Mouse (Mus musculus) layer of hippocampus, postnatal 10 days (tissue): ENCODE measurements around the gene Yy1. TPM values are rescaled to one million over a fixed set of nuclear protein-coding genes. Genes with fewer than 3 reads are reported as not detected.

ENCODE experiments used
- DNase-seq, 2 experiments: peaks; one replicate each; pipeline ENCODE4 v3.0.0; 2021; ENCODE audit warnings: low spot score in 2 of 2
- total RNA-seq, 2 experiments: library from RNA; stranded (reverse); gene quantifications; 2 replicates each; pipeline ENCODE4 v1.2.3; 2021

The Yy1 gene
- total RNA-seq, 2 experiments from 2014 or later, result 53.5 to 54.5 TPM

DNA sequence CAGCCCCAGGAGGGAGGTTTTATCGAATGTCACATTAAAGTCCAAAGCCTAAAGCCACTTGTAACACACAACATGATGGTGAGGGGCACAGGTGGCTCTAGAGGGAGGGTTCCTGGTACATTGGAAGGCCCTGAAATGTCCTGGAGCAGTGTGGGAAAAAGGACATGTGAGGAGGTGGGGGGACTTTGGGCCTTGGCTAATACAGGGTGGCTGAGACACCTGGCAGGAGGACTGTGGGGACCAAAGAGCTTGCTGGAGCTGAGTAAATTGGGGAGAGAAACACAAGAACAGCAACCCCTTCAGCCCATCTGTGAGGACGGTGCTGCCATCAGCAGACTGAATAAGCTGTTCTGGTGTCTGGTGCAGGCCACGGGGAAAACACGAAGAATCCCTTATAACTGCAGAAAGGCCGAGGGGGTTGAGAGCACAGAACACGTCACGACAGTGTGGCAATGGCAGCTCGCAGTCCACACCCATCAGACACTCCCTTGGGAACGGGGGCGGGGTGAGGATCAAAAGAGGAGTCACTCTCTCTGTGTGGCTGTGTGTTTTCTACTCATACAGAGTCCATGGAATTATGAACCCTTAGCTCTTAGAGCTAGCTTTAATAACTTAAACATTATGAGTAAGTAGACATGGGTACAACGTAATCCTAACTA is 24.4 kb upstream of the Yy1 start:
- no peak for DNase-seq

DNA sequence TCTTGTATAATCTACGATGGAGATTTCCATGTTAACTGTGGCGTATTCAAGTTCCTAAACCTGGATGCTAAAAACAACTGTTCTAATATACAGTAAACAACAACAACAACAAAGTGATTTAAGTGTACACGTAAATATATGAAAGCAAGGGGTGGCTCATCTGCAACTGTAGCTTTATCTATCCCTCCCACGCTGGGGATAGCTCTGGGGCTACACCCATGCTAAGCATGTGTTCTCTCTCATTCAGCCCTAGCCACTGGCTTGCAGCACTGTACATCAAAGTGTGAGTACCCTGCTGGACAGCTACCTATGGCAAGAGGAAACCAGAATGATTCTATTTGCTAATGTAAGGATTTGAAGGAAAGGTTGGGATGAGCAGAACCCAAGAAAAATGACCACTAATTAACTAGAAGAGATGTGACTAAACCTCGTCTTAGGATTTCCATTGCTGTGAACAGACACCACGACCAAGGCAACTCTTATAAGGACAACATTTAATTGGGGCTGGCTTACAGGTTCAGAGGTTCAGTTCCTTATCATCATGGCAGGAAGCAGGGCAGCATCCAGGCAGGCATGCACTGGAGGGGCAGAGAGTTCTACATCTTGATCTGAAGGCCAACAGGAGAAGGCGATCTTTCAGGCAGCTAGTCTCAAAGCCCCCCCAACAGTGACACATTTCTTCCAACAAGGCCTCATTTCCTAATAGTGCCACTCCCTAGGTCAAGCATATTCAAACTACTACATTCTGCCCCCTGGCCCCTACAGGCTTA is 12.5 kb upstream of the Yy1 start:
- no peak for DNase-seq

DNA sequence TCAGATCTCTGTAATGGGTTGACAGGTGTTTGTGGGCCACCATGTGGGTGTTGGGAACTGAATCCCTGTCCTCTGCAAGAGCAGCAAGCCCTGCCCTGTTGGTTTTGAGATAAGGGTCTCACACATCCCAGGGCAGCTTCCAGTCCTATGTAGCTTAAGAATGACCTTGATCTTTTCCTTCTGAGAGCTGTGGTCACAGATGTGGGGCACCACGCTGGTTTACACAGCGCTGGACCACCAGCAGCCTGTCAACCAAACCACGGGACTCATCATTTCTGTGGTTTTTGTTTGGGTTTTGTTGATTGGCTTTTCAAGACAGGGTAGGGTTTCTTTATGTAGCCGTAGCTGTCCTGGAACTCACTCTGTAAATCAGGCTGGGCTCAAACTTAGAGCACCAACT is 7.6 kb upstream of the Yy1 start:
- DNase-seq, result no peak

DNA sequence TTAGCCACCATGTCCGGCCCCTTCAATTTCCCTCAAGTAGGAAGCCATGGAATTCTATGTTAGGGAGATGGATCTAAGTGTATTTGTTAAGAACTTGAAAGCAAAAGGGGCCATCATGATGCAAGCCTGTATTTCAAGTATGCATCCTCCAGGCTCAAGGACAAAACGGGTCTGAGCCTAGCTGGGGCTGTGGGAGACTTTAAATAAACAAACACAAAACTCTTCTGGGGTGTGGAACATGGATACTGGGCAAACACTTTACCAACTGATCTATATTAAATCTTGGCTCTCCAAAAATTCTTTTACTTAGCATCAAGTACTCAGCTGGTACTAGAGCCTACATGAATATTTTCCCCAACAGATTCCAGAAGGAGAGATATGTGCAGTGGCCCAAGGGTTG is 5.4 kb upstream of the Yy1 start:
- no peak for DNase-seq

DNA sequence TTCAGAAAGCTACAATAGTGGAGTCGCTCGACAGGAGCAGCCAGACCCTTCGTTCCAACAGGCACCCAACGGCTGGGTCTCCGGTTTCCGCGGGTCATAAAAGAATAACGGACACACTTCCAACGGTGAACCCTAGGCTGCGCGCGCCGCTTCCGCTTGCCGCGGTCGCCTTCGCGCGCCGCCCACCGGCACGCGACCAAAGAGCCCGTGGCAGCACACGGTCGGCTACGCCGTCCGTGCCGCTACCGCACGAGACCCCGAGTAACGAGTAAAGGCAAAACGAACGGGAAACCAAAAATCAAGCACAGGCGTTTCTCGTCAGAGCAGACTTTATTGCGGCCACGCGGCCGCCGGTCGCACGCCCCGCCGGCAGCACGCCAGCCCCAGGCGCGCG is 624 bp upstream of the Yy1 start:
- peak; percentile 77 to 83 for DNase-seq

DNA sequence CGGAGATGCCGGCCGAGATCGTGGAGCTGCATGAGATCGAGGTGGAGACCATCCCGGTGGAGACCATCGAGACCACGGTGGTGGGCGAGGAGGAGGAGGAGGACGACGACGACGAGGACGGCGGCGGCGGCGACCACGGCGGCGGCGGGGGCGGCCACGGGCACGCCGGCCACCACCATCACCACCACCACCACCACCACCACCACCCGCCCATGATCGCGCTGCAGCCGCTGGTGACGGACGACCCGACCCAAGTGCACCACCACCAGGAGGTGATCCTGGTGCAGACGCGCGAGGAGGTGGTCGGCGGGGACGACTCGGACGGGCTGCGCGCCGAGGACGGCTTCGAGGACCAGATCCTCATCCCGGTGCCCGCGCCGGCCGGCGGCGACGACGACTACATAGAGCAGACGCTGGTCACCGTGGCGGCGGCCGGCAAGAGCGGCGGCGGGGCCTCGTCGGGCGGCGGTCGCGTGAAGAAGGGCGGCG is 724 bp downstream of the Yy1 start:
- peak; percentile 41 to 59 for DNase-seq

DNA sequence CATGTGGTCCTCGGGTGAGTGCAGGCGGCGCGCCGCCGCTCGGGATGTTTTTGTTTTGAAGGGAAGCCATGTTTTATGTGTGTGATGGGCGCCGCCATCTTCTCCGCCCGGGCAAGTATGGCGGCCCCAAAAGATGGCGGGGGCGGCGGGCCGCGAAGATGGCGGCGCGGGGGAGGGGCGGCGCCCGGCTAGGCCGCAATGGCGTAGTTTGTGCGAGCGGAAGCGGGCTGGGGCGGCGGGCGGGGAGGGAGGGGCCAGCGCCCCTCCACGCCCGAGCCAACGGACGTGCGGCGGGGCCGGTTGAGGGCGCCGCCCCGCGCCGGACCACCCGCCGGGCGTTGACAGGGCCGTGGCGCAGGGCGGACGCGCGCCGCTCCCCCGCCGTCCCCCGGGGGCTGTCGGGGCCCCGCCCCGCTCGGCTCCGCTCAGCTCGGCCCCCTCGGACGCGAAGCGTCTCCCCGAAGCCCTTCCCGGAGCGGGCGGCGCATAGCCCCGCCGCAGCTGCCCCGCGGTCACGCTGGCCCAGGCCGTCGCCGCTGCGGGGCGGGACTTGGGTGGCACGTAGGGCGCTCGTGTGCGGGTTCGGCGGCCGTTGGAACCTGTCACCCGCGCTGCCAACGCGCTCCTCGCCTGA is 1.4 kb downstream of the Yy1 start:
- peak; percentile 69 to 80 for DNase-seq

DNA sequence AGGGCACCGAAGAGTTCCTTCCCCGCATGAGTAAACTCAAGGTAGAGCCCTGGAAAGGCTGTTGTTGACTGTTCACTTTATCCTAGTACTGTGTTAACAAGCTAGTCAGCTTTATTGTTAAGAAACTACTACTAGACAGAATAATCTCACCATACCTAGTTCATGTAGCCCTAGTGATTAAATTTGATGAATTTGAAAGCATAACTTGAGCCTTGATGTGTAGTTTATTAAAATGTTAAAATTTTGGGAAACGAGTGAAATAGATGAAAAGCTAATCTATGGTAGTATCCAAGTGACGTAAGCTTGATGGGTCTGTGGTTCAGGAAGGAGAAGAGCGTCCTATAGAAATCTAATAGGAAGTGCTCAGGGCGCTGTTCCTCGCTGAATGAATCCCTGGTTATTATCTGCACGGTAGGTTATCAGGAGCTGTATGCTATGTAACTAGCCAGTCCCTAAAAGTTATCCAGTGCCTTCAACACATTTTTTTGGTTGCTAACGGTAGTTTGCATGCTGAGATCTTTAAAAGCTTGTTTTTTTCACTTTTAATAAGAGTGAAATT is 2.3 kb downstream of the Yy1 start:
- DNase-seq, result no peak

DNA sequence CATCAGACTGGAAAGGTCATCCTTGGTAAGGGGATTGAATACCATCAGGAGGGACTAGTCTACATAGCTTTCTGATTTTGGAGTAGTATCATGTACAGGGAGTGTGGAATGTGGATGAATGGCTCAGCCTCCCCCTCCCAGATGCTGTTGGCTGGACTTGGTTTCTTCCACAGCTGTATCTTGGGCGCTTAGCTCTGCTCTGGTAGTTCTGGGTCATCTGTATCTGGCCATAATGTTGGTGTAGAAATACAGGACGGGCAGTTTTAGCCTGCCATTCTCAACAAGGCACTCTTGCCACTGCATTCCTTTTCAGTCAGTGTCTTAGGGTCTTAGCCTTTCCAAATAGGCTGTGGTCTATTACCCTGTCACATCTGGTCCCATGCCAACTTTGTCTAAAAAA is 8.8 kb downstream of the Yy1 start:
- DNase-seq, result no peak

DNA sequence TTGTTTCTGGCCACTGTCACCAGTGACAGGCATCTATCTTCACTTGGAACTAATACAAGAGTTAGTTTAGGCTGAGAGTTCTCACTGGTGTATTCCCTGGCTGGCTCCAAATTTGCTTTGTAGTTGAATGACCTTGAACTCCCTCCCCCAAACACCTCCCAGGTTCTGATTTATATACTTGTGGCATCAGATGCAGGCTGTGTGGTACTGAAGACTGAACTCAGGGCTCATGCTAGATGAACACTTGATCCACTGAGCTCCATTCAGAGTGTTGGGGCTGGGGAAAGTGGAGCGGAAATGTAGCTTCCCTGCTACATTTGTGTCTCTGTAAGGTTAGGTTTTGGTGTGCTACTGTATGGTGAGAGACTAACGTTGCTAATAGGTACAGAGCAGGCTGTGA is 11.6 kb downstream of the Yy1 start:
- DNase-seq, result no peak

DNA sequence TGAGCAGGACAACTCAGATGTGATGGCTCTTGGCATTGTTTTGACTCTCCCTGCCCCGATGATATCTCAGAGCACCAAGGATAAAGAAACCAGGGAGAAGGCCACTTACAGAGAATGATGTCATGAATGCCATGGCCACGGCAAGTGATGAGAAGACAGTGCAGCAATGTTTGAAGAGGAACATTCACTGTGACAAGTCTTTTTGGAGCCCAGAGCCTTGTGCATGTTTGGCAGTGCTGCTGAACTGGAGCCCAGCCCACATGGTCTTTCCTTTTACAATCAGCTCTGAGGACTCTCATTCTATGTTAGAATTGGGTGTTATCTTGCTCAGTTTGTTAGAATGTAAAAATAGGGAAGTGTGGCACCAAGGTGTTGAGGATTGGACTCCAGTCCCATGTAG is 15.7 kb downstream of the Yy1 start:
- no peak for DNase-seq

DNA sequence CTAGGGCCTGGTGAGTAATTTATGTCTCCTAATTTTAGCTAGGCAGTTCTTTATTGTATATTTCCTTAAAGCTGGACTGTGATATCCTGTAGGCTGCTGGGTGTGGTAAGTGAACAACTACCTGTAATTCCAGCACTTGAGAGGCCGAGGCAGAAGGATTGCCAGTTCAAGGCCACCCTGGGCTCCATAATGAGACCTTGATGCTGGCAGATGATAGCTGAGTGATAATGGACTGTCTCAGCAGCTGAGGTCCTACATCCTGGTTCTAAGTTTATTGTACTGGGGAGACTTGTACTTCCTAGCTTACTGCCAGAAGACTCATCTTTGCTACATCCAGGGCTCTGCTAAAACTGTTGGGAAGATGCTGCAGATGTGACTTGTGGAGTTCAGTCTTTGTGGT is 17.0 kb downstream of the Yy1 start:
- DNase-seq, result no peak

DNA sequence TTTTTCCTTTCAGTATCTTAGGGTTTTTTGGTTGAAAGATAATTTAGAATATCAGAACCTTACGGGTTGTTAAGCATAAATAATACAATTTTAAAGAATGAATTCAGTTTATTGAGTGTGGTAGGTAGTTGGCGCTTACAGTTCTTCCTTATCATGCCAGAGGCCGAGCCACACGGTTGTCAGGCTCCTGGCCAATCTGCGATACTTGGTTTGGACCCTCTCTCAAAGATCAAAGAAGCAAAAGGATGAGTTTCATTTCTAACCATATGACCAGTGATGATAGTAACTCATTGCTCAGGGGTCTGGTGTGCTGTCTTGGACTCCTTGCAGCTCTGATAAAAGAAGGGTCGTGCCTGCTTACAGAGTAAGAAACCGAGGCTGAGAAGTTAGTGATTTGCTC is 17.5 kb downstream of the Yy1 start:
- DNase-seq, result no peak

DNA sequence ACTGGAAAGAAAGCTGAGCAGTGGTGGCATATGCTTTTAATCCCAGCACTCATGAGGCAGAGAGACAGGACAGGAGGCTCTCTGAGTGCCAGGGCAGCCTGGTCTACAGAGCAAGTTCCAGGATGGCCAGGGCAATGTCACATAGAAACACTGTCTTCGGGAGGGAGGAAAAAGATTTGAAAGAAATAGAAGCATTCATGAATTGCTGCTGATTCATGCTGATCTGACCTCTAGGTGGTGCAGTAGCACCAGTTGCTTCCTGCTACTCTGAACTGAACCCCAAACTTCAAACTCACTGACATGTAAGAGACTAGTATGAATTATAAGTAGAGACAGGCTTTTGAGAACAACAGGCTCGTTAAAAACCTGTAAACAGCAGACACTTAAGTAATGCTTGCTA is 18.4 kb downstream of the Yy1 start:
- DNase-seq, result no peak

DNA sequence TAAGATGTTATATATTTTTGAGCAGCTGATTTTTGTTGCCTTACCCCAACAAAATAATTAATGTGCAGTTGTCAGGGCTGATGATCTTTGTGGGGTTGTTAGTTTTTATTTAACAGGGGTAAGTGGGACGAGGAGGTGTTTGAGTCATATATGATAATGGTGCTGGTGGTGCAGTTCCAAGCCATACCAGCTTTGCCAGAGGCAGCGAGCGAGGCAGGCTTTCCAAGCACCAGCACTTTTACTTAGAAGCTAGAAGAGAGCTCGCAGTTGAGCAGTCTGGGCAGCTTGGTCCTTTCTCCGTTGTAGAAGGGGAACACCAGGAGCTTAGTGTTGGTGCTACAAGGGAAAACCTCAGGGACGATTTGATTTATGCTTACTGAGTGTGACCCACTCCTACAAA is 19.7 kb downstream of the Yy1 start:
- DNase-seq, result no peak

DNA sequence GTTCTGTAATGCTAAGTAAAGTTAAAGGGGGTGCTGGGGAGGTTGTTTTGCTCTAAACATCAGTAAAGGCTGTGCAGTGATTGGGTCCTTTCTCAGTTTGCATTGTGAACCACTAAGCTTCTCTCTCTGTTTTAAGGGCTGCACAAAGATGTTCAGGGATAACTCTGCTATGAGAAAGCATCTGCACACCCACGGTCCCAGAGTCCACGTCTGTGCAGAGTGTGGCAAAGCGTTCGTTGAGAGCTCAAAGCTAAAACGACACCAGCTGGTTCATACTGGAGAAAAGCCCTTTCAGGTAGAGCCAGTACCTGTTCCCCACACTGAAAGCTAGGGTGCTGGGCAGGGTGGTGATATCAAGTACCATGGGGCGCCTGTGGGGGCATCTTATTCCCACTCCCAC is 21.7 kb downstream of the Yy1 start:
- DNase-seq, result no peak

DNA sequence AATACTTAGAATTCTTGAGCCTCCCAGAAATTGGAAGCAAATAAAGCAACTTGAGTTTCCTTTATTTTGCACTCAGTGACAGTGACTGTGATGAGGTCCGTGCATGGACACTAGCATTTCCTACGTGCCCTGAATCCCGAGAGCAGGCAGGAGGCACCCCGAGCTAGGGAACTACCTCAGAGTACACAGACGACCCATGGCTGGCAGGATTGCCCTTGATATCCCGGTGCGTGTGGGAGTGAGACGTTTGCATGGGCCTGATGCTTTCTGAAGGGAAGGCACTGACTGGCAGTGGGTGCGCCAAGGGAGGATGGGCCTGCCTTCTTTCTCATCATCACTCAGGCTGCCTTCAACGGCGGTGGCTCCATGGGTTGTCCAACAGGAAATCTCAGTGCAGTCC is 23.8 kb downstream of the Yy1 start:
- no peak for DNase-seq

DNA sequence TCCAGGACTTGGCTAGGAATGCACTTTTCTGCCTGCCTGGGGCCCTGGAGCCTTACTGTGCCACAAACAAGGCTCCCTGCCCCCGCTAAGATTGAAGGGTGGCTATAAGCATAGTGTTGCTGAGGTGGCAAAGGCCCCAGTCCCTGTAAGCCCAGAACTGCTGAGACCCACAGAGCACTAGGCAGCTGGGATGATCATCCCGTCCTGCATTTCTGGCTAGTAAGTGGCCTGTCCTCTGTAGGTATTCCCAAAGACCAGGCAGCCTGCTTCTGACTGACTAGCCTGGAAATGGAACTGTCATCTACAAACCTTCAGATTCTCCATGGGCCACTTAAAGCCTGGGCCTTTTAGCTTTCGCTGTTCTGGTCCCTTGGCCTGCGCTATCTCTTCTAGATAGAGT is 27.7 kb downstream of the Yy1 start:
- DNase-seq, result no peak

DNA sequence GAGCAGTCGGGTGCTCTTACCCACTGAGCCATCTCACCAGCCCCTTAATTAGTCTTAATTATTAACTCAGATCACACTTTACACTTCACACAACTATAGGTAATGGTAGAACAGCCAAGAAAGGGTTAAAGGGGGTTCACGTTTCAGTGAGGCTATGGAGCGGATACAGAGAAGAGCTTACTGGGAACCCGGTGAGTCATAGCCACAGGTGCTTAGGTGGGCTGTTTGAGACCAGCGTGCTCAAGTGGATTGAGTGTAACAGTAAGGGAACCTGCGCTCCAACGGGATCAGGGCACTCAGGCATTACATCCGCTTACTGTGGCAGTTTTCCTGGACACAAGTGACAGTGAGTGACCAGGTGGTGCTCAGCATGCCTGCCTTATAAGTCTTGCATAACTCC is 30.3 kb downstream of the Yy1 start:
- no peak for DNase-seq

DNA sequence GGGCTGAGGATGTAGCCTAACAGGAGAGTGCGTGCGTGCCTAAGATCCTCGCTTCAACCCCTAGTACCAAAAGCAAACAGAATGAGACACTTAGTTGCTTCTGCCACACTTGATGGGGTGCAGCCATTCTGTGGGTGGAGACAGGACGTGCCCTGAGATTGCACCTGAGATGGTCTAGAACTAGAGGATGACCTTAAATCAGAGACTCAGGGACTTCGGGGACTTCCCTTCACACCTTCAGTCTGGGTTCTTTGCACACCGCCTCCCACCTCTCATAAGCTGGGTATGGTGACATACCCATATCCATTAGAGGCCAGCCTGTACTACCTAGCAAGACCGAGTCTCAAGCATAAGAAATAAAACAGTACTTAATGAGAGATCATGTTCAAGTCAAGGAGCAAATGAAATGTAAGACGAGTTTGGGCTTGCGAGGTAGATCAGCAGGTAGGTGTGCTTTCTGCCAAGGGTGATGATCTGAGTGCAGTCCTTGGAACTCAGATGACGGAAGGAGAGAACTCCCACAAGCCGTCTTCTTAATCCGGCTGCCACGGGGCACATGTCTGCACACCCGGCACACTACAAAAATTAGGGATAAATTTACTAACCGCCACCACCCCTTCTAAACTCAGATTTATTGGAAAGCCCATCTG is 31.6 kb downstream of the Yy1 start:
- DNase-seq, result no peak

DNA sequence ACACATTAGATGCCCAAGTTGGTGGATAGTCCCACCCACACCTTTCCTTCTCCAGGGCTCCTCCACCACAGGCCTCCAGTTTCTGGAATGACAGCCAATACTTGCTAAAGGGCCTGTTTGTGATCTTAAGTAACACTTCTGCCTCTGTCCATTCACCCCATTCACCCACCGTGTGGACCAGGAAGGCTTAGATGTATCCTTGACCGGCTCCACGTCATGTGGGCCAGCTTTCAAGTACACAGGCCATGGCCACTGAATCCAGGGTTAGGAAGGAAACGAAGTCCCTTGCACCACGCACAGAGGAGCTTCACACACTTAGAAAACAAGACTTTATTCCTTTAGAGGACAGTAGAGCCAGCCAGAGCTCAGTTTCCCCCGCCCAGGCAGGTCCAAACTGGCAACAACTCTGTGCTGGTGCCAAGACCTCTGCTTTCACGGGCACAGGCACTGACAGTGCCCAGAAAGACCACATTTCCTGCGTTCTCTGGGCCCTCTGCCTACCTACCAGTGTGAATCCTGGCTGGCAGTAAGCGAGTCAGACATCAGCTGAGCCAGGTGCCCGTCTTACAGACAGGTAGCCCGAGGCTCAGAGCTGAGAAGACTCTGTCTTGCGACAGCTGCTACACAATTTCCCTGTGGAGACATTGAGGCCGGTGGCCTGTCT is 32.9 kb downstream of the Yy1 start:
- DNase-seq, result no peak
